Mouse (Mus musculus) CD4-positive, CD25-positive, alpha-beta regulatory T cell, adult 2 months (primary cell): ENCODE results near the gene Cdk5rap3.

Experiments
- DNase-seq: peaks from one replicate; pipeline ENCODE4 v3.0.0-alpha.2; 2012; ENCODE audit warnings: low read depth, low spot score

Gene Cdk5rap3

DNA sequence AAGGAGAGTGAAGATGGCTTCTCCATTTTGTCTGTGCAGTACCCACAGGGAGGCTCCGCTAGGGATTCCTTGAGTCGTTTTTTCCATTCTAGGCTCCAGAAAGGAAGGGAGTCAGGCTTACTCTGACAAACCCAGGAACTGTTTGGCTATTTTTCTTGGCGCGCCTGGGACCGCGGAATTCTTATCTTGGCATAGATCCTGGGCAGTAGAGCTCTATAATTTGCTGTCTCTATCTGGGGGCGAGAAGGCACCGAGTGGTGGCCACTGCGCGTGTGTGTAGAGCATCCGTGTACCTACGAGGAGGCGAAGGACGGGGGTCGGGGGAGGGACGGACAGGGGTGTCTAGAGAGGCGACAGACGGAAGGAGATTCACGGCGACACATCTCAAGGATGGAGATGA lies 54.9 kb downstream of the Cdk5rap3 start:
- no peak for DNase-seq

DNA sequence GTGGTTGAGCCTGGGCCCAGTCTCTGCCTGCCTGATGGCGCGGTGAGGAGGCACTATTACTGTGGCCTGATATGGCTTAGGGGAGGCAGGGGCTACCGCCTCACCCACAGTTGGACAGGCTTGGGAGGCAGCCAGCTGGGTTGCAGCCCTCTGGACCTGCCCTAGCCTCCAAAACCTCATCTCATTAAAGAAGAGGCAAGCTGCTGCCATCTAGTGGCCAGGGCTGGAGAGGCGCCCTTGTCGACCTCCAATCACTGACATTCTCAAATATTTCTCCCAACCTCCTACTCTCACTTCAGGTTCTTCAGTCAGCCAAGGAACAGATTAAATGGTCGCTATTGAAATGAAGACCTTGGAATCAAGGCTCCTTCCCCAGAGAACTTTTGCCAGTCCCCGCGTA lies 55.7 kb downstream of the Cdk5rap3 start:
- DNase-seq = peak; percentile 88

DNA sequence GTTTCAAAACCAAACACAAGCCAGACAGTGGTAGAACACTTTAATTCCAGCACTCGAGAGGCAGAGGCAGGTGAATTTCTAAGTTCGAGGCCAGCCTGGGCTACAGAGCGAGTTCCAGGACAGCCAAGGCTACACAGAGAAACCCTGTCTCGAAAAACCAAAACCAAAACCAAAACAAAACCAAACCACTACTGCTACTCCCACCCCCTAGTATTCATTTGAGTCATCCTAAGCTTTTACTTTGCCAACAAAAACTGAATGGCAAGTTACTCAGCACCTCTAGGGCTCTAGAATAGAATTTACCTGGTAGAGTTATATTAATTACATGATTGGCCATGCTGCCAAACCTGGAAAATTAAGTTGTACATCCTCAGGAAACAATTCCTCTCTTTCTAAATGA lies 56.7 kb downstream of the Cdk5rap3 start:
- DNase-seq = peak; percentile 38

- DNase-seq = no peak
Observed at GRCm38 (mm10) chr11:96857446-96857845, 58.9 kb downstream of the Cdk5rap3 start.
